Mouse (Mus musculus): ENCODE measurements around the gene Zbtb32. TPM values are rescaled to one million over a fixed set of nuclear protein-coding genes. Genes with fewer than 3 reads are reported as not detected.

Gene Zbtb32
- polyA plus RNA-seq, 1 experiment from 2014 or later: 0.36 TPM

- no peak overlapping the region for H3K4me2 ChIP-seq
- no peak for ATAC-seq (replicated peaks; ENCODE audit: low FRiP score)
- WGBS: 55% methylated on average over 5 of the region's 5 CpGs
Measured at GRCm38 (mm10) chr7:30615049-30615760, 16.5 kb upstream of the Zbtb32 start.

DNA sequence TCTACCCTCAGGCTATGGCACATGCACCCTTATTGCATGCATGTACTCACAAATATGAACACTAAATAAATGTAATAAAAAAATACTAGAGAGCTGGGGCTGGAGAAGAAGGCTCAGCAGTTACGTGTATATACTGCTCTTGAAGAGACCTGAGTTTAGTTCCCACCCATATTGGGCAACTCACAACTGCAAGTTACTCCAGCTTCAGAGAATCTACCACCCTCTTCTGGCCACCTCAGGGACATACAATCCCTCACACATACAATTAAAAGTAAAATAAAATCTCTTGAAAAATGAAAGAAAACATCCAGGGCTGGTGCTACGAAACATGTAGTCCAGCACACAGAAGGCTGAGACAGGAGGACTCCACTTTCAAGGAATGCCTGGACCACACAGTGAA is 15.7 kb upstream of the Zbtb32 start:
- Histone ChIP-seq H3K27me3 (no peaks in the 10 kb centered on the region), H3K36me3 (peaks cover 42% of the 10 kb centered on the region), H3K4me2 (no peak overlapping the region), H3K27ac (no peak overlapping the region), H3K9me3 (replicated peaks) (no peaks in the 10 kb centered on the region), H3K9ac (no peak overlapping the region), H3K4me3 (replicated peaks) (no peak overlapping the region), H3K4me1 (peaks cover 15% of the 10 kb centered on the region)
- WGBS: 83% methylated on average over 2 of the region's 2 CpGs
- ATAC-seq (replicated peaks; ENCODE audit: low FRiP score): no peak

More at GRCm38 (mm10) chr7:30615049-30615760, 16.5 kb upstream of the Zbtb32 start:
- Histone ChIP-seq H3K36me3 (peaks cover 49% of the 10 kb centered on the region), H3K4me3 (replicated peaks) (no peak overlapping the region), H3K9ac (no peak overlapping the region), H3K27me3 (no peaks in the 10 kb centered on the region), H3K27ac (no peak overlapping the region; the same call in 1 of the 2 replicates), H3K4me1 (peaks cover 15% of the 10 kb centered on the region), H3K9me3 (replicated peaks) (no peaks in the 10 kb centered on the region)

- WGBS: 23% methylated on average over 14 of the region's 14 CpGs
Measured at GRCm38 (mm10) chr7:30613529-30614112, 14.9 kb upstream of the Zbtb32 start.

DNA sequence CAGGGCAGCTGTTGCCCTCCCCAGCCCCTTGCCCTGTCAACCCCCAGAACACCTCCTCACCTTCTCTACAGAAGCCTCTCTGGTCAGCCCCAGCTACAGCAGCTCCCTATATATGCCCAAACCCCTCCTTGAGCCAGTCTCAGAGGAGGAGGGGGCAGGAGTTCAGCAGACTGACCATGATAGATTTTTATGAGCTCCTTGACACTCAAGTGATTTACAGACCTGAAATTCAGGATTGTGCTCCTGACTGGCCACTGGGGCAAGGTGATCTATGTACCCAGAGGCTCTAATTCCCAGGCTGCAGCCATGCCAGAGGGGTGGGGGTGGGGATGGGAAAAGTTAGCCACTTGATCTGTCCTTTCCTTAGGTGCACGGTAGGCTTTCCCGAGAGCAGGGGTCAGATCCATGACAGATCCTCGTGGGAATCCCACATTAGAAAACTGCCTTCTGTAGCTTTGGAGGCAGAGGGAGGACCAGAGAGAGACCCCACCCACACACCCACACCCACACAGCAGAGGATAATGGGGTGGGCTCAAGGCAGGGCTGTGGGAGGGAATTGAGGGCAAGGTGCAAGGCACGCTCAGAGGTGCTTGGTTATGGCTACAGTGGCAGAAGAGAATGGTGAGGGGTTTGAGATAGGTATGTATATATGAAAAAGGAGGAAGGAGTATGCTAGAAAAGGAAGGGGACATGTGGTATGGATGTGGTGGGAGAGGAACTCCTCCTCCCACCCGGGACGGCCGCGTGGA is 14.1 kb upstream of the Zbtb32 start, which contains the start of gene Upk1a:
Upk1a (minus strand) TSS at position 194 of the 749 bp plus-strand sequence.
- Histone ChIP-seq H3K4me3 (replicated peaks) (no peak within 1 kb of the TSS), H3K4me2 (peak within 1 kb of the TSS; percentile 32), H3K9me3 (replicated peaks) (no peaks in the 10 kb centered on the region), H3K9ac (no peak within 1 kb of the TSS), H3K27me3 (no peaks in the 10 kb centered on the region), H3K27ac (0 out of 2 replicates have a peak within 1 kb of the TSS, but pooled peaks have one; percentile 56), H3K4me1 (peaks cover 22% of the 10 kb centered on the region), H3K36me3 (peaks cover 26% of the 10 kb centered on the region)
- ATAC-seq (replicated peaks; ENCODE audit: low FRiP score): peak; percentile 57
- WGBS: 39% methylated on average over 8 of the region's 8 CpGs

More at GRCm38 (mm10) chr7:30613529-30614112, 14.9 kb upstream of the Zbtb32 start:
- Histone ChIP-seq H3K27me3 (no peaks in the 10 kb centered on the region), H3K36me3 (peaks cover 34% of the 10 kb centered on the region), H3K9ac (no peak overlapping the region), H3K4me1 (peaks cover 17% of the 10 kb centered on the region), H3K4me2 (0 out of 2 replicates have a peak overlapping the region, but pooled peaks have one; percentile 32), H3K9me3 (replicated peaks) (no peaks in the 10 kb centered on the region), H3K27ac (0 out of 2 replicates have a peak overlapping the region, but pooled peaks have one; percentile 56), H3K4me3 (replicated peaks) (no peak overlapping the region)
- peak; percentile 31; the same call in 1 of the 2 replicates for ATAC-seq (replicated peaks; ENCODE audit: low FRiP score)

GRCm38 (mm10) chr7:30610043-30610442 is 11.3 kb upstream of the Zbtb32 start:
- no peak for ATAC-seq (replicated peaks; ENCODE audit: low FRiP score)
- no peaks in the 10 kb centered on the region for H3K36me3 ChIP-seq
- 60% methylated on average over 7 of the region's 7 CpGs for WGBS
- no peak overlapping the region for H3K4me2 ChIP-seq
- H3K27me3 ChIP-seq: no peaks in the 10 kb centered on the region
- H3K4me3 ChIP-seq (replicated peaks): no peak overlapping the region
- H3K9me3 ChIP-seq (replicated peaks): no peaks in the 10 kb centered on the region
- peaks cover 22% of the 10 kb centered on the region for H3K4me1 ChIP-seq
- H3K9ac ChIP-seq: no peak overlapping the region
- no peak overlapping the region for H3K27ac ChIP-seq

DNA sequence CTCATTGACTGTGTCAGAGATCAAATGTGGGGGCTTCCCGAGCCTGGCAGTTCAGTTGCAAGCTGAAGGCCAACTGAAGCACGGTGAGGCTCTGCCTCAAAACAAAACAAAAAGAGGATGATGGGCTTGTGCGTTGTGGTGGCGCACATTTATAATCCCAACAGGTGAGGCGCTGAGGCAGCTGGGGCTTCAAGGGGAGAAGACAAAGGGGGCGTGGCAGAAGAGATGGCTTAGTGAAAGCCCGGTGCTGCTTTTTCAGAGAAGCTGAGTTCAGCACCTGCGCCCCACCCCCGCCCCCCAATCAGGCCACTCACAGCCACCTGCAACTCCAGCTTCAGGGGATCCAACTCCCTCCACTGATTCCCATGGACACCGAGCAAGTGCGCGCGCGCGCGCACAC is 9.8 kb upstream of the Zbtb32 start:
- Histone ChIP-seq H3K4me3 (replicated peaks) (no peak overlapping the region), H3K27me3 (no peaks in the 10 kb centered on the region), H3K4me2 (no peak overlapping the region), H3K4me1 (peaks cover 33% of the 10 kb centered on the region), H3K9ac (no peak overlapping the region), H3K27ac (no peak overlapping the region), H3K36me3 (no peaks in the 10 kb centered on the region), H3K9me3 (replicated peaks) (no peaks in the 10 kb centered on the region)
- no peak for ATAC-seq (replicated peaks; ENCODE audit: low FRiP score)
- WGBS: 55% methylated on average over 16 of the region's 16 CpGs

DNA sequence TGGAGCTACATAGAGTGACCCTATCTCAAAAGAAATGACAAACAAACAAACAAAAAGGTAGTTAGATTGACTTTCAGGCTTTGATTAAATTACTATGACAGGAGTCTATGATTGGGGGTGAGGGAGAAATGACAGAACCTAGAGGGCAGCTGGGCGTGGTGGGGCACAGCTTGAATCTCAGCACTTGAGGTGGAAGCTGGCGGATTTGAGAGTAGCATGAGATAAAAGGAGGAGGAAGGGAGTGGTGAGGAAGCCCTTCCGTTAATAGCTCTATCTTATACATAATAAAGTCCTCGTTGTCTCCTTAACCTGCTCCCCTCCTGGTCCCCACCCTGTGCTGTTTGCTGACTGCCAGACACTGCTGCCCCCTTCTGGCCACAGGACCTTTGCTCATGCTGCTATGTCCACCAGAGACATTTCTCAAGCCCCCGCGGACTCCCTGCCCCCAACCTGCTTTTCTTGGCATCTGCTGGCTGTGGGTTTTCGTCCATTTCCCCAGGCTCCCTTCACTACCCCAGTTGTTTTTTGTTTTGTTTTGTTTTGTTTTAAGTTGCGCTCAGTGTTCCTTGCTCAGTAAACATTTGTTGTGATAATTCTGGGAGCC is 9.1 kb upstream of the Zbtb32 start:
- H3K27me3 ChIP-seq: no peaks in the 10 kb centered on the region
- no peak overlapping the region for H3K9ac ChIP-seq

DNA sequence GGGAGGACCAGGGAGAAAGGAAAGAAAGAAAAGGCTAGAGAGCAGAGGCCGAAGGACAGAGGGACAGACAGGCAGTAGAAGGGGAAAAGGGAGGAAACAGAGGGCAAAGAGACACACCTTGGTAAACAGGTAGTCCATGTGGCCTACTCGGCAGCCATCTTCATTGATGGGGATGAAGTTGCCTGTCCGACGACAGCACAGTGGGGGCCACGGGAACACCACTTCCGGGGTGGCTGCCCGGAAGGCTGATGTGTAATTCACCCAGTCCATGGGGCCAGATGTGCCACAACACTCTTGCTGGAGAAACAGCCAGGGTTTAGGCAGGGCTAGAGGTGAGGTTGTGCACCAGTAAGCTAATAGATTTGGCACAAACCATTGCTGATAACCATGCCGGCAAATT is 6.2 kb upstream of the Zbtb32 start:
- H3K36me3 ChIP-seq: no peaks in the 10 kb centered on the region
- H3K27ac ChIP-seq: no peak overlapping the region
- WGBS: 86% methylated on average over 8 of the region's 8 CpGs
- H3K9me3 ChIP-seq (replicated peaks): no peaks in the 10 kb centered on the region
- H3K4me2 ChIP-seq: no peak overlapping the region
- peaks cover 39% of the 10 kb centered on the region for H3K4me1 ChIP-seq
- H3K4me3 ChIP-seq (replicated peaks): no peak overlapping the region
- H3K9ac ChIP-seq: no peak overlapping the region
- no peak for ATAC-seq (replicated peaks; ENCODE audit: low FRiP score)
- H3K27me3 ChIP-seq: no peaks in the 10 kb centered on the region

More for the DNA sequence above, 9.1 kb upstream of the Zbtb32 start:
- no peaks in the 10 kb centered on the region for H3K36me3 ChIP-seq
- ATAC-seq (replicated peaks; ENCODE audit: low FRiP score): 0 out of 2 replicates have a peak, but pooled peaks have one; percentile 59
- peaks cover 33% of the 10 kb centered on the region for H3K4me1 ChIP-seq
- H3K9me3 ChIP-seq (replicated peaks): no peaks in the 10 kb centered on the region
- no peak overlapping the region for H3K4me2 ChIP-seq
- no peak overlapping the region for H3K4me3 ChIP-seq (replicated peaks)
- H3K27ac ChIP-seq: no peak overlapping the region
- WGBS: 24% methylated on average over 8 of the region's 8 CpGs

GRCm38 (mm10) chr7:30604424-30604823 is 5.7 kb upstream of the Zbtb32 start:
- Histone ChIP-seq H3K4me1 (peaks cover 44% of the 10 kb centered on the region), H3K36me3 (no peaks in the 10 kb centered on the region), H3K27me3 (no peaks in the 10 kb centered on the region), H3K9ac (no peak overlapping the region), H3K9me3 (replicated peaks) (no peaks in the 10 kb centered on the region), H3K27ac (no peak overlapping the region), H3K4me2 (no peak overlapping the region), H3K4me3 (replicated peaks) (no peak overlapping the region)
- WGBS: 37% methylated on average over 8 of the region's 8 CpGs
- no peak for ATAC-seq (replicated peaks; ENCODE audit: low FRiP score)

DNA sequence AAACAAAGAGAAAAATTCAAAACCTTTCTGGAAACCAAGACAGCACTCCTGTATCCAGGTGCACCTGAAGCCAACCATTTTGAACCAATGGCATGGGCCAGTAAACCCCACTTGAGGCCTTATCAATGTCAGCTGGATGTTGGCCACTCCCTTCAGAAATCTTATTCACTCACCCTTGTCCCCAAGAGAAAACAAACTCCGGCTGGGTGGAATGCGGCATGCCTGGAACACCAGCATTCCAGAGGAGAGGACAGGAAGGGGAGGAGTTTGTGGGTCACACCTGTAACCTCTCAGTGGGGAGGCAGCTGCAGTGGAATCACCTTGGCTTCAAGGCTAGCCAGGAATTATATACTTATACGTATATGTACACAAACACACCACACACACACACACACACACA is 3.9 kb upstream of the Zbtb32 start:
- peaks cover 38% of the 10 kb centered on the region for H3K4me1 ChIP-seq
- no peak overlapping the region for H3K4me3 ChIP-seq (replicated peaks)
- WGBS: 22% methylated on average over 3 of the region's 3 CpGs
- no peaks in the 10 kb centered on the region for H3K27me3 ChIP-seq
- no peak overlapping the region for H3K4me2 ChIP-seq
- H3K9me3 ChIP-seq (replicated peaks): no peaks in the 10 kb centered on the region
- no peaks in the 10 kb centered on the region for H3K36me3 ChIP-seq
- H3K27ac ChIP-seq: peak overlapping the region; percentile 82
- no peak overlapping the region for H3K9ac ChIP-seq
- ATAC-seq (replicated peaks; ENCODE audit: low FRiP score): 0 out of 2 replicates have a peak, but pooled peaks have one; percentile 61

GRCm38 (mm10) chr7:30600651-30601050 is 1.9 kb upstream of the Zbtb32 start:
- 70% methylated on average over 7 of the region's 7 CpGs for WGBS
- H3K4me3 ChIP-seq (replicated peaks): no peak overlapping the region
- no peak overlapping the region for H3K9ac ChIP-seq
- H3K9me3 ChIP-seq (replicated peaks): no peaks in the 10 kb centered on the region
- no peaks in the 10 kb centered on the region for H3K36me3 ChIP-seq
- no peaks in the 10 kb centered on the region for H3K27me3 ChIP-seq
- peaks cover 38% of the 10 kb centered on the region for H3K4me1 ChIP-seq
- peak overlapping the region; percentile 67 for H3K27ac ChIP-seq
- 0 out of 2 replicates have a peak overlapping the region, but pooled peaks have one; percentile 27 for H3K4me2 ChIP-seq
- ATAC-seq (replicated peaks; ENCODE audit: low FRiP score): peak; percentile 9; the same call in 1 of the 2 replicates

Data from kidney, embryonic 15.5 days (tissue).